Mouse (Mus musculus): ENCODE measurements around the gene Safb. TPM values are rescaled to one million over a fixed set of nuclear protein-coding genes. Genes with fewer than 3 reads are reported as not detected.

The Safb gene
- total RNA-seq (2021), result 10 to 100 TPM; 43.0 to 46.7 TPM
- long read RNA-seq, experiment 1, transcript Safb-201 (21 exons, 3,106 nt), result major isoform, 44 of 62 reads
- long read RNA-seq, experiment 1, partial matches to known transcripts, result 3 of 62 reads
- long read RNA-seq, experiment 1, other reads (novel, unspliced or antisense), result 11 of 62 reads
- long read RNA-seq, experiment 2, transcript Safb-201 (21 exons, 3,106 nt), result major isoform, 34 of 54 reads
- long read RNA-seq, experiment 2, partial matches to known transcripts, result 2 of 54 reads
- long read RNA-seq, experiment 2, other reads (novel, unspliced or antisense), result 16 of 54 reads

DNA sequence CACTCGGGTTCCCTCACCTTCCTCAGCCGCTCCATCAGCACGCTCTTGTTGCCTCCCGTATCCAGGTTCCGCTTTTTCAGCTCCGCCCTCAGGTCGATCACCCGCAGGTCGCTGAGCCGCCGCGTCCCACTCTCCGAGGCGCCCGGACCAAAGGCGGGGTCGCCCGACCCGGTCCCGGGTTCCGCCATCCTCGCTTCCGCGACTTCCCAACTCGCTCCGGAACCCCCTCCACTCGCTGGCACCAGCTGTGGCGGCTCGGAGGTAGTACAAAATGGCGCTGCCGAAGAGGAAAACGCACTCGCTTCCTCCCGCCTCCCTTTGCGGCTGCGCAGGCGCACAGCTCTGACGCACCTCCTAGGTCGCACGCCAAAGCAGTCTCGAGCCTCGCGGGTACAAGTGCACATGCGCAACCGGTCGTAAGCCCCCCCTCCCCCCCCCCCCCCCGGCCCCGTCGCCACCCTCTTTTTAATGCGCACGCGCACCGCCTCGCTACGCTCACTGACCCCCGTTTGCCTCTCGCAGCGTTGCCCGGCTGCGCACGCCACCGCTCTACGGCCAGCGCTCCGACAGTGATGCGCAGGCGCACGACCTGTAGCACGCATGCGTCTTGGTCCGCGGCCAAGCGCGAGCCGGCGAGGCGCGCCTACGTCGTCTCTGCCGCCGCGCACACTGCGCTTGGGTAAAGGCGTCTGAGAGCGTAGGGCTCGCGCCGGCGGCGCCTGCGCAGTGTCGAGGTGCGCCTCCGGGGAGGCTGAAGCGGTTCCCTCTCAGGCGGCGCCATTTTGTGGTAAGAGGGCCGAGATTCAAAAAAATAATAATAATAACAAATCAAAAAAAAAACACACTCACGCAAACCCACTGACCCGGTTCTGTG, at the start of gene Safb, which contains the start of gene Safb2:
Gene Safb, plus strand, starts transcription at position 569 of the 874 bp plus-strand sequence.
Gene Safb2, minus strand, starts transcription at position 329 of the 874 bp plus-strand sequence.
- TF ChIP-seq CTCF (IDR thresholded peaks at IDR 0.05), result no peak
- H3K4me3 ChIP-seq, result peak within 1 kb of the TSS; percentile 88
- peak within 1 kb of the TSS; percentile 100 for H3K27ac ChIP-seq
- intact Hi-C loops (cut with DNase I), result no loop called here
- peak; percentile 100 for DNase-seq

DNA sequence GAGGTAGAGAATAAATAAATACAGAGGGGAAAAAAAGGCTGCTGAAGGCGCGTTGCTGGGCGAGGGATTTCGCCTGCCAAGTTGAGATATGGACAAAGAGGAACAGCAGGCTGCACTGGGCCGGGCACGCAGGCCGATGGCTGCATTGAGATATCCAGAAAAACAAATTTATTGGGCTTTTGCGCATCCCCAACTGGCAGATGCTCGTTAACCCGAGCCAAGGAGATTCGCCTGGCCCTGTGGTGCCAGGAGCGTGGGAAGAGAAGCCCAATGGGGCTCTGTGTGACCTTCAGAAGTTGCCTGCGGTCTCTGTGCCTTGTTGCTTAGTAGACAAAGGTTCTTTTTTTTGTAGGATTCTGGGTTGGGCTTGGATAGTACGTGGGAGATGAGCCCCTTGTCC, 48.4 kb upstream of the Safb start:
- no peak overlapping the region for H3K4me3 ChIP-seq
- no peak for DNase-seq
- no peak overlapping the region for H3K27ac ChIP-seq
- intact Hi-C loops (cut with DNase I), result no loop called here
- TF ChIP-seq CTCF (IDR thresholded peaks at IDR 0.05), result no peak

DNA sequence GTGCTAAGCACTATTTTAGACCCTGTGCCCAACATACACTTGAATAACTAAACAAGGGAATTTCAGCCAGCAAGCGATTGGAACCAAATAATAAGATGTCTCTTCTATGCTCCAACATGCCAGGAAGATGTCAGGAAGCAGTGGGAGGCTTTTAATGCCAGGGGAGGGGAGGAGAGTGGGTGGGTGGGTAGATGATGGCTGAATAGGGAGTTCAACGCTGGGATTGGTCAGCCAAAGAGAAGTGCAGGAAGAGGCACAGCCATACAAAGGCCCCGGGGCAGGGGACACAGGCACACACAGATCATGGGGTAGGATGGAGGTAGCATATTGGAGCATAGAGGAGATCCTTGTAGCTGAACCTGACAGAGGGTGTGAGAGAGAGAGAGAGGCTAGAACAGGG, 47.8 kb upstream of the Safb start:
- TF ChIP-seq CTCF (IDR thresholded peaks at IDR 0.05), result no peak
- intact Hi-C loops (cut with DNase I), result no loop called here

DNA sequence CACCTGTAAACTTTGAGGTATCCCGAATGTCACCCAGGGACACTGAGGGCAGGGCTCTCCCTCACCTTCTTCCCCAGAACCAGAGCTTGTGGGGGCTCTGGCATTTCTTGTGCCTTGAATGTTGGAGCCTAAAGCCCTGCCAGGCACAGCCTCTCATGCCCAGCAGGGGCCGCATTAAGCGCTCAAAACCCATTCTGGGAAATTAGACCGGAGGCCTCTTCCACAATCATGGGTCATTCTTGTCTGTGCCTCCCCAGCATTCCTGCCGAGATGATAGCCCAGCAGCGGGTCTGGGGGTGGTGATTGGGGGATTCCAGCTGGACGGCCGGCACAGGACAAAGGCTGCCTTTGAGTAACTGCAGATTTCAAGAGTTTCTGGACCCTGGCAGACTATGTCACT, 46.7 kb upstream of the Safb start:
- Histone ChIP-seq H3K4me3 (no peak overlapping the region), H3K27ac (no peak overlapping the region)
- DNase-seq, result no peak
- no peak for TF ChIP-seq CTCF (IDR thresholded peaks at IDR 0.05)
- intact Hi-C loops (cut with DNase I), result no loop called here

More for the DNA sequence above, 47.8 kb upstream of the Safb start:
- DNase-seq, result no peak
- Histone ChIP-seq H3K27ac (no peak overlapping the region), H3K4me3 (no peak overlapping the region)

DNA sequence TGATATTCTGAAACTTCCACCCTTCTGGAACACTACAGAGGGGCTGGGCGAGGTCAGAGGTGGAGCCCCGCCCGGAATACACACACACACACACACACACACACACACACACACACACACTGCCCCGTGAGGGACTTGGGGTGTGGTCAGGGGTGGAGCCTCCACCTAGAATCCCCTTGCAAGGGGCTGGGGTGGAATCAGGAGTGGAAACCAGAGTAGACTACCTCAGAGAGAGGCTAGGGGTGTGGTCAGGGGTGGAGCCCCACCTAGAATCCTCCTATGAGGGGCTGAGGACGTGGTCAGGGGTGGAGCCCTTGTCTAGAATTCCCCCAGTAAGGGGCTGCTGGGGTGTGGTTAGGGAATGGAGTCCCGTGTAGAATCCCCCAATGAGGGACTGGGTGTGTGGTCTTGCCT, 44.1 kb upstream of the Safb start:
- Histone ChIP-seq H3K27ac (no peak overlapping the region), H3K4me3 (no peak overlapping the region)
- DNase-seq, result no peak
- TF ChIP-seq CTCF (IDR thresholded peaks at IDR 0.05), result no peak
- intact Hi-C loops (cut with DNase I), result loop anchor here (5.0 kb wide), 1 partner anchor 48 kb away; no protein-coding TSS in a partner anchor

DNA sequence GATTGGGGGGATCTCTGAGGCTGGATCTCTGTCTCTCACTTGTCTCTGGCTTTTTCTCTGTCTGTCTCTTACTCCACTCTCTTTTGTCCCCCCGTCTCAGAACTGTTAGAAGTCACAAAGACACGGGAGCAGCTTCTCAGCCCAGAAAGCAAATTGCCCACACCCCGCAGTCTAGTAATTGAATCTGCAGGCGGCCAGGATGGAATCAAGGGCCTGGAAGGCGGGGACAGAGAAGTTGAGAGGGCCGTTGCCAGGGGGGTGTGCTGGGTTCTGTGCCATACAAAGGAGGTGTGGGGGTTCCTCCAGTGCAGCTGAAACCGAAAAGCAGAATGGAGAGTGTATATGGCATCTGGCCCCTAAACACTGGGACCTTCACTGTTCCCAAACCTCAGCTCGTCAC, 41.9 kb upstream of the Safb start:
- Histone ChIP-seq H3K4me3 (no peak overlapping the region), H3K27ac (no peak overlapping the region)
- no peak for TF ChIP-seq CTCF (IDR thresholded peaks at IDR 0.05)
- intact Hi-C loops (cut with DNase I), result loop anchor here (5.0 kb wide), 1 partner anchor 50 kb away; no protein-coding TSS in a partner anchor
- no peak for DNase-seq

DNA sequence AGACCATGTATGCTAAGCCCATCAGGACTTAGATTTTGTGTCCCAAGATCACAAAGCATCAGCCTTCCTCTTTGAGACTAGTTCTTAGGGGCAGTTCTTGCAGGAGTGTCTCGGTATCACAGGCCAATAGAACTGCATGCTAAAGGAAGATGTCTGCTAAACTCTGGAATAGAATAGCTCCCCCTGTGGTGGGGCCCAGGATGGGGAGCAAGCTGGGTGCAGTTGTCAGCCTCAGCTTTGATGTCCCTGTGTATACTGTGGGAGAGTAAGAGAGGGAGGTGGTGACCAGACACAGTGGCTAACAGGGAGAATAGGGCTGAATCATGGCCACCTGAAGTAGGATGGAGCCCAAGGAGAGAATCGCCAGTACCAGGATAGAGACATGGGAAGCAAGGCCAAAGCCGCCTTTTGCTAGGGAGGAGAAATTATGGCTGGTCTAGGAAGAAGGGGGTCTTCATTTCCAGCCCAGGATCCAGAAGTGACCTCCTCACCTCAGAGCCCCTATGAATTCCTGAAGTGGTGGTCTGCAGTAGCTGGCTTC, 40.9 kb upstream of the Safb start:
- DNase-seq, result no peak
- no peak for TF ChIP-seq CTCF (IDR thresholded peaks at IDR 0.05)
- intact Hi-C loops (cut with DNase I), result loop anchor here (5.0 kb wide), 1 partner anchor 51 kb away; no protein-coding TSS in a partner anchor
- Histone ChIP-seq H3K27ac (no peak overlapping the region), H3K4me3 (no peak overlapping the region)

DNA sequence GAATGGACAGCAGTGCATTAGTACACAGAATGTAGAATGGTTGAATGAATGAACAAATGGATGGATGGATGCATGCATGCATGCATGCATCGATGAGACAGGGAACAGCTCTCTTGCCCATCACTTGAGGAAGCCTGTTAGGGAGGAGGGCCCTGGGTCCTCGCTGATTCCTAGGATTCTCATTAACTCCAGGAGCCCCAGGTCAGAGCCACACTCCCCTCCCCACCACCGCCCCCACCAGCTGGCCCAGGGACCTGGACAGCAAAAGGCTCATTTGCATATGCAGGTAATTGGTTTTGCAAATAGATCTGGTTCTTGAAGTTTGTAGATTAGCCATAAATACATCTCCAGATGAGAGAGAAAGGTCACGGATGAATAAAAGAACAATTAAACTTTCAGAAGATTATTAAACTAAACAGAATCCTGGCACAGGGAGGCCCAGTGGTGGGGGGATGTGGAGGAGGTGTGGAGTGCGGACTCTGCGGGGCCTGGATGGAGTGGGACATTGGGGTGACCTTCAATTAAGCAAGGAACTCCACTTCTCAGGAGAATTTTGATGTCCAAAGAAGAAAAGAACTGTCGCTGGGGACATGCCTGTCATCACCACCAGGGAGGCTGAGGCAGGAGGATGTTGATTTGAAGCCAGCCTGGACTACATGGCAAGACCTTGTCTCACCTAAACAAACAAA, 39.8 kb upstream of the Safb start:
- Histone ChIP-seq H3K27ac (no peak overlapping the region), H3K4me3 (no peak overlapping the region)
- DNase-seq, result no peak
- intact Hi-C loops (cut with DNase I), result loop anchor here (5.0 kb wide), 1 partner anchor 53 kb away; no protein-coding TSS in a partner anchor
- no peak for TF ChIP-seq CTCF (IDR thresholded peaks at IDR 0.05)

DNA sequence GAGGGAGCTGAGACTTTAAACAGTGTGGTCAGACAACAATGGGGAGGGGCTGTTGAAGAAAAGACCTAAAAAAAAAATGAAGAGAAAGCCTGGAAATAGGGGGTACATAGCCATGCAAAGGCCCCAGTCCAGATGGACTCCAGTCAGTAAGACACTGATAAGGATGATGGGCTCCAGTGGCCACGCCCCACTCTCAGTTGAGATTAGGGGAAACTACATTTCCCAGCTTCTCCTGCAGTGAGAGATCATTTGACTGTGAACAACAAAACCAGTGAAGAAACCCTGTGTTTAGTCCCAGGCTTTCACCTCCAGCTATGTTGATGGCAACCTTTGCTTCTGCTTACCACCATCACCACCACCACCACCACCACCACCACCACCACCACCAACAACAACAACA, 38.7 kb upstream of the Safb start:
- Histone ChIP-seq H3K27ac (no peak overlapping the region), H3K4me3 (no peak overlapping the region)
- DNase-seq, result no peak
- TF ChIP-seq CTCF (IDR thresholded peaks at IDR 0.05), result no peak
- intact Hi-C loops (cut with DNase I), result no loop called here

DNA sequence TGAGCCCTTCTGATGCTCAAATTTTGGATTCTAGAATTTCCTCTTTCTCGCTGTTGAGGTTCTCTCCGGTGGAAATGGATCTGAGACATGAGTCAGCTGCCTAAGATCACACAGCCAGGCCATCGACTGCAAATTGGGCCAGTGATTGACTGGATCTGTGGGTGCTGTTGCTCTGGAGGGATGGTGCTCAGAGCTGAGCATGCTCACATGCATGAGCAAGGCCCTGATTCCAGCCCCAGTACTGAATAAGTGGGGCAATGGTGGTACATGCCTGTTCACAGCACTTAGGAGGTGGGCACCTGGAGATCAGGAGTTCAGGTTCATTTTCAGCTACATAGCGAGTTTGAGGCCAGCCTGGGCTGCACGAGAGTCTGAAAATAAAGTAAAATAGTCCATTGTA, 38.0 kb upstream of the Safb start:
- intact Hi-C loops (cut with DNase I), result no loop called here
- Histone ChIP-seq H3K27ac (no peak overlapping the region), H3K4me3 (no peak overlapping the region)
- TF ChIP-seq CTCF (IDR thresholded peaks at IDR 0.05), result no peak
- no peak for DNase-seq

DNA sequence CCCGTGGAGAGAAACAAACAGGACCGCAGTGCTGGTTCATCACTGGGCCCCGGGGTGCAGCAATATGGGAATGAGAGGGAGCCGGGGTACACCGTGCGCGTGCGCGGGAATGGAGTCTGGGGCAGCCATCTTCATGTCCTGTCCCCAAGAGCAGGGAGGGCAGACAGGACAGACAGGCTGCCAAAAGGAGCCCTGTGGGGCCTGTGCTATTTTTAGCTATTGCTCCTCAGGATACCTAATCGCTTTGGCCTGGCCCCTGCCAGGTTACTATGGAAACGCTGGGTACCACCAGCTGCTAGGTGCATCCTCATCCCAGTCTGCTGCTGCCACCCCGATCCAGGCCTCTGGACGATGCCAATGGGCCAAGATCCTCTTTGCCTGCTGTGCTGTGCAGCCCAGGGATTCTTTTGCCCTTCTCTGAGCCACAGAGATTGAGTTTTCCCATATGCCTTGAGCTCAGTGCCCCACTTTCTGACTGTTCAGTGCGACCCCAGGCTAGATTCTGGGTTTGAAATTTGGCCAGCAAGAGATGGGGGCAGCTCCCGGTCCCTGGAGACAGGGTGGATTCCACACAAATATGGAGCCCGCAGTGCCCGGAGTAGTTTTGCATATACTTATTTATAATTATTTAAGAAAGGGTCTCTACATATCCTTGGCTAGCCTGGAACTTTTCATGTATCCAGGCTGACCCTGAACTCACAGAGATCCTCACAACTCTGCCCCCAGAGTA, 37.3 kb upstream of the Safb start:
- intact Hi-C loops (cut with DNase I), result no loop called here
- DNase-seq, result peak; percentile 77
- TF ChIP-seq CTCF (IDR thresholded peaks at IDR 0.05), result no peak
- no peak overlapping the region for H3K27ac ChIP-seq
- no peak overlapping the region for H3K4me3 ChIP-seq

Measured in gastrocnemius, adult 2 months (tissue).